Mouse (Mus musculus) thymus, postnatal 0 days (tissue): ENCODE measurements around the gene En1. TPM values are rescaled to one million over a fixed set of nuclear protein-coding genes. Genes with fewer than 3 reads are reported as not detected.

Experiments
- DNase-seq: peaks from one replicate; pipeline ENCODE4 v3.0.0-alpha.2; 2015; ENCODE audit warnings: low spot score
- polyA plus RNA-seq: library from polyadenylated mRNA; unstranded; fragments of >200 nt; fragmentation: Nextera tagmentation; extraction: Ambion mirVana; gene quantifications from 2 replicates; pipeline ENCODE4 v1.2.1, GENCODE M21; 2015

Gene En1
- polyA plus RNA-seq, 1 experiment from 2014 or later: 0.05 TPM

DNA sequence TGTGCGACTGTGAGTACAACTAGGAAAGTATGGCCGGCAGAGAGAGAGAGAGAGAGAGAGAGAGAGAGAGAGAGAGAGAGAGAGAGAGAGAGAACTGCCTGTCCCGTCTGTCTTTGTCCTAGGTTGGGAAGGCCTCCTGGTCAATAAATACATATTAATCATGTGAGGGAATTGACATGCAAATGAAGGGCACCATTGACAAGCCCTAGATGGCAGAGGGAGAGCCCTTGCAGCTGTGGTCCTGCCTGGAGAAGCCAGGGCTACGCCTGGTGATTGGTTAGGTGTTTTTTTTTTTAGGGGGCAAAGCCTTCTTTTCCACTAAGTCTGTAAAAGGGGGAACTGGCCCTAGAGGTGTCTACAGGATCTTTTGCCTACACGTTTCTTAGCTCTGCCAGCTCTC is 19.2 kb downstream of the En1 start:
- no peak for DNase-seq

DNA sequence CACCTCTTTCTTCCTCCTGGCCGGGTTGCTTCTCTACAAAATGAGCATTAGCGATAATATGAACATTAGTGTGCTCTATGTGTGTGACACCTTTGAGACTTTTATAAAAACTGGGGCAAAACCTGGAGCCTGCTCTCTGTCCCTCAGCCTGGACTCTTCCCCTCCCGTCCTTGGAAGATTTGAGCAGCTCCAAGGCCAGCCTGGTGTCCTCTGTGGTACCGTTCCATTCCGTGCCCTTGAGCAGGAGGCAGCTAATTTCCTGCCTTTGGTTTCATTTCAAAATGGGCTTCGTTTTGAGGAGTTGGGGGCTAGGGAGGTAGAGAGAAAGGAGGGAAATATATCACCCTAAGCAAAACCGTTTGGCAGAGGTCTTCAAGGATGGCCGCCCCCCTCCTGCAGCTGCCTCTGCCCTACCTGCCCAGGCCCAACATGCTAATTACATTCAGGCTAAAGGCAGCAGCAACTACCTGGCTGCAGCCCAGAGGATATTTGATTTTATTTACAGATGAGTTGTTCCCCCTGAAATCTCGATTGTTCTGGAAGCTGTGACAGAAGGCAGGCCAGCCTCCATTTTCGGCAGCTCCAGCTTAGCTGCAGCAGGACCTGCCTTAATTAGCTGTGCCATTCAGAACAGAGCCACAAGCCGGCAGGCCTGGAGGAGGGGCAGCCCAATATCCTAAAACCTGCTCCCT is 24.9 kb downstream of the En1 start:
- no peak for DNase-seq

DNA sequence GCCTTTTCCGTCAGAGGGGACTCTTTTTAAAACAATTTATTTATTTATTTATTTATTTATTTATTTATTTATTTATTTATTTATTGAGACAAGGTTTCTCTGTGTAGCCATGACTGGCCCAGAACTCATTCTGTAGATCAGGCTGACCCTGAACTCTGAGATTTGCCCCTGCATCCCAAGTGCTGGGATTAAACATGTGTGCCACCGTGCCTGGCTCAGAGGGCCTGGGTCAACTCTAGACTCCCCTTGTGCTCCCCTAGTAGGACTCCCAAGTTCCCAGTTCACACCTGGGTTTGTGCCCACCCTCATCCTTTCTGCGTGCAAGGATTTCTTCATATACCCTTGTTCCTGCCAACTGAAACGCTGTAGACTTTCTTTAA is 25.4 kb downstream of the En1 start:
- DNase-seq: no peak

DNA sequence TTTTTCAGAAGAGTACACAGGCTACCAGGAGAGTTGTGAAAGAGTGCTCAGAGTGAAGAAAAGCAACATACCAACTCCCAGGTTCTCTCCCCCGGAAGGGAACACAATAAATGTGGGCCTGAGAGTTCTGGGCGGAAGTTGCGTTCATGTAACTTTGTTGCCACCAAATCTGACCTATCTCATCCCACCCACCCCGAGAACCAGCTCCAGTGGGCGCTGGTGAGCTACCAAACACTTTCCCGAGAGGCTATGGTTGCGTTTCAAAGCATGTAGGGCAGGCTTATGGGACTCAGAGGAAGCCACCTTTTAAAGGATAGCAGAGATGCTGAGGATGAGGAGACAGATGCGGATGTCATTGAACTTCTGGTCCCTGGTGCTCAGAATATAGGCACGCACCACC is 26.6 kb downstream of the En1 start:
- DNase-seq: no peak

DNA sequence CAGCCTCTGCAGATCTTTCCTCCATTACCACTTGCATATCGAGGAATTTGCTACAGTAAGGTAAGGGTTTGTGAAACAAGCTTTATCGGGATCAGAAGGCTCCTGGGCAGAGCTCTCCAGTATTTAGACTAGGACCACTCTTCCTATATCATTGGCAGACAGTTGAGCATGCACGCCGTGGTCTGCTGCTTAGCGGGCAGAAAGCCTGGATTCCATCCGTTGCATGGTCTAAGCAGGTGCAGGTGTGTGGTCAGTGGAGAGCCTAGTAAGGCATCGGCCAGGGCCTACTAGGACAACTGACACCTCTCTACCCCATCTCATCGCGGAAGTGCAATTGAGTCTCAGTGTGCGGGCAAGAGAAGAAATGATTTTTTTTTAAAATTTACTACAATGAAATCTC is 41.2 kb downstream of the En1 start:
- DNase-seq: no peak

DNA sequence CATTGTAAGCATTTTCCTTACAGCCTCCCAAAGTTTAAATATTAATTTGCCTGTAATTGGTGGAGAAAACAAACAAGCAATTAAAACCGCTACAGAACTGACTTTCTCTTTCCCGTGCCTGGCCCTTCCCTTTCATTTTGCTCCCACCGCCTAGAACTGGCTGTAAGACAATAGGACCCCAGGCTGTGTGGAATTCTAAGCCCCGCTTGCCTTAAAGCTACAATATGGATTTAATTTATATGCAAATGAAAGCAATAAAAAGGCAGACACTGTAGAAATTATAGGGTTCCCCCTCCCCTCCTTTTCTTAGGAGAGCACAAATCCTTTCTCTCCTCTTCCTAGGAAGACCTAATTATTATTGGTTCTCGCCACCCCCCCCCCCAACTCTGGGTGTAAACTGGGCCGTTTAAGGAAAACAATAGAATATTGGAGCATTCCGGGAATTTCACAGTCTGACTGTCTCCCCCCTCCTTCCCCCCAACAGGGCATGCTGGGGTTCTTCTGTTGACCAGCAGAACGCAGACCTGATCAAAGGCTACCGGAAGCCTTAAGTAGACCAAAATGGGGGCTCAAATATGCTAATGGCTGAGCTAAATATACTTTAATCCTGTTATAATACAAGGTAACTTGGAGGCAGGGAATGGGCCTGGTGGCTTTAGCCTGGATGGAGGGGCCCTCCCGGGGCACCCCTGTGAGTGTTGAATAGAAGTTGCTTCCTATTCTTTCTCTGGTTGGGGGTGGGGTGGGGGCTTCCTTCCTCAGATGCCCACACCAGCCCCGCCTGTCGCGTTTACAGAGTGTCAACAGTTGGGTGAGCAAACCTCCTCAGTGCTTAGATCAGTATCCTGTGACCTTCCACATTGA is 41.9 kb downstream of the En1 start:
- DNase-seq: no peak

DNA sequence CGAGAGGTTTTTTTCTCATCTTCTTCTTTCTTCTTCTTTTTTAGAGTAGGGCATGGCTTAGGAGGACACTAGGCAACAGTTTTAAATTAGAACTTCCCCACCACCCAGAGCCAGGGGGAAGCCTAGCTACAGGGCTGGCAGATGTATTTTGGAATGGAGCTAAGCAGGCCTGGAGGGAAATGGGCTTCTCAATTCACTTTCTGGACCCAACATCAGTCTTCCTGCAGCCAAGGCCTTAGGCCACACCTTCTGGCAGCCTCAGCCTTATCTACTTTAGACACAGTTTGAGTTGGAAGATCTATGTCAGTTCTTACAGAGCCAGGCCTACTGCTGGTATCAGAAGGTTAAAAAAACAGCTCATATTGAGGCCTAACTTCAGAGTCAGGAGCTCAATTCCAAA is 42.5 kb downstream of the En1 start:
- DNase-seq: no peak

DNA sequence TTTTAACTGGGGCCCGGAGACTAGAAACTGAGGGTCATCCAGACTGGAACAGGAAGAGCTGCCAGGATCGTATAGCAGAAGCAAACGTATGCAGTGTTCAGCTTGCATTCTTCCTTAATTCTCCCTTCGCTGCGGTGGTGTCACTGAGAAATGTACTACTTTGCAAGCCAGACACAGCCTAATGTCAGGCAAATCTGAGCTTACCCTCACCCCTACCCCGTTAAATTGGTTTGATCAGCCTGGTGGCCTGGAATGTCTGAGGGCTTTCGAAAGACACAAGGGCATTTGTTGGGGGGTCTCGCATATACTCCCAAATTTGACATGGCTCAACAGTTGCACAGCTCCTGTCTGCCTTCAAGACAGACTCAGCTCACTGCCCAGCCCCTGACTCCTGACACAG is 47.9 kb downstream of the En1 start:
- DNase-seq: no peak

DNA sequence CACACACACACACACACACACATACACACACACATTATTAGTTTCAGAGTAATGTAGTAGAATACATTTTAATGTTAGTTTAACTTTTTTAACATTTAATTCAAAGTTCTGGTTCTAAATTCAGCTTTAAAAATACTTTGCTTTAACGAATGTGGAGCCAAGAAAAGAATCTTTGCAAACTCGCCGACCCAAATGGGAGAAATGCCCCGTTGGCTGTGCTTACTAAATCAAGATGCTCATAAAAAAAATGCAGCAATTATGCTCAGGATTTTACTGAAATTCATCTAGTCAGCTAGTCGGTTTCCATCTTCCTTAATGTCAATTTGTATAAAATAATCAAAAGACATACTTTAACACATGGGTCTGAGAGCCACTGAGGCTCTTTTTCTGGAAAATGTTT is 49.8 kb downstream of the En1 start:
- no peak for DNase-seq

DNA sequence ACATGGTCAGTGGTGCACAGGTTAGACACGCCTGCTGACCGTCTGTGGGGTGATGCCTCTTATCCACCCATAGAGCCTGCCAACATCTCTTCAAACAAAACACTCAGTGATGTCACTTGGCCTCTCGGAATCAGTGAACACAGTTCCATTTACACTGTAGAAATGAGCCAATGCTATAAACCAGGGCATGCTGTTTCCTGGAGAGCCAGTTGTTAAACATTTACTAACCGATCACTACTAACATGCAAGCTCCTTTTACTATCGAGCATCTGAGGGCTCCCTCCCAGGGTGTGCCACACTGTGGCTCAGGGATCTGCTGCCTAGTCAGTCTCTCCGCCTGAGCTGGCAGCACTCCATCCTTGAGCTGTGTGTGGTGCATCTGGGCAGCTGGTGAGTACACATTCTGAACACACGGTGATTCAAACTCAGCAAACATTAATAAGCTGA is 52.8 kb downstream of the En1 start:
- no peak for DNase-seq

Other genes with a start within 250 kb of the En1 start
- 0.38 and 0.63 TPM in 2 replicates for gene Marco, start 97.4 kb upstream of the En1 start, polyA plus RNA-seq